Mouse (Mus musculus): ENCODE results near the gene Gm6871.
"Not testable (repeated sequence)": the region's sequence is repeated elsewhere in the genome, so short reads cannot be mapped to it uniquely, and the experiment has no call there.

Gene Gm6871

GRCm38 (mm10) chr7:41573562-41573961 lies at the start of gene Gm6871:
Gene Gm6871 (minus strand): TSS chr7:41573662.
- DNase-seq (ENCODE audit: low spot score in 2 of 2), result not testable (repeated sequence)

- DNase-seq (ENCODE audit: low spot score in 2 of 2), result not testable (repeated sequence)
These were observed 42.8 kb upstream of the Gm6871 start for GRCm38 (mm10) chr7:41616241-41616640.

DNA sequence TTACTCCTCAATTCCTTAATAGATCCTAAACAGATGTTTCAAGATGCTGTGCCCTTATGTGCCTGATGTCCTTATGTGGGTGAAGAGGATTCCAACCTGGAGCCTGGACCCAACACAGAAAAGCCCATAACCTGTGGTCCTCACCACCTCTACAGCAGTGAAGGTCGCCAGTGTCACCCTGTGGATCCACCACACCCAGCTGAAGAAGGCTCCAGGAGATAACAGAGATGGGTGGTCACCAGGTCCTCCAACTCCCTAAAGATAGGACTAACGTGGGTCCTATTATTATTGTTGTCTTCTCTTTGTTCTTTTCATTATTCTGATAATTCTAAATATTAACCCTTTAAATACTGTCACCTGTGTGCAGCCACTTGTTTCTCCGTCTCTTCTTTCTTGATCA lies 38.2 kb upstream of the Gm6871 start:
- no peak for DNase-seq (ENCODE audit: low spot score in 2 of 2)

DNA sequence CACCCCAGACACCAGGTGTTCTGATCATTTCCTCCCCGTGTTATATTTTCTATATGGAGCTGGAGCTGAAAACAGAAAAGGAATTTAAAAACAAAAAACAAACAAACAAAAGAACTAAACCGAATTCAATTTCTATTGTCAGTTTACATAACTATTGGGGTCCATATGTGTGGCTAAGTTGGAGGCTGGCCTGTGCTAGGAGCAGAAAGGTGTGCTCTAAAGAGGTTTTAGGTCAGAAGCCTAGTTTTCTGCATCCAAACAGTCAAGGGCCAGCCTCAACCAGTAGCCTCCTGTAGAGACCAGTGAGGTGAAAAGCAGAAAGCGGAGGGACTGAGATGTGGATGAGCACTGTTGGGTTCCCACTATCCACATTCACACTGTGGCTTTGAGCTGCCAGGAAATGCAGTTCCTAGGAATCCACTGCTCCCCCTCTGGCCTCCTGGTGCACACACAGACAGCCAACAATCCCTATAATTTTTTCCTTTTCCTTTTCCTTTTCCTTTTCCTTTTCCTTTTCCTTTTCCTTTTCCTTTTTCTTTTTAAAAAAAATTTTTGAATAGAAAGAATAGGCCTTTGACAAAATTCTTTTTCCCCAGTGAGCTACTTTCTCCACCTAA lies 26.6 kb upstream of the Gm6871 start:
- no peak for DNase-seq (ENCODE audit: low spot score in 2 of 2)

- peak; percentile 92 to 97 for DNase-seq (ENCODE audit: low spot score in 2 of 2)
These were observed 25.8 kb upstream of the Gm6871 start, which contains the start of gene 2610021A01Rik for GRCm38 (mm10) chr7:41599034-41599813. Gene 2610021A01Rik (plus strand): TSS chr7:41599230.

DNA sequence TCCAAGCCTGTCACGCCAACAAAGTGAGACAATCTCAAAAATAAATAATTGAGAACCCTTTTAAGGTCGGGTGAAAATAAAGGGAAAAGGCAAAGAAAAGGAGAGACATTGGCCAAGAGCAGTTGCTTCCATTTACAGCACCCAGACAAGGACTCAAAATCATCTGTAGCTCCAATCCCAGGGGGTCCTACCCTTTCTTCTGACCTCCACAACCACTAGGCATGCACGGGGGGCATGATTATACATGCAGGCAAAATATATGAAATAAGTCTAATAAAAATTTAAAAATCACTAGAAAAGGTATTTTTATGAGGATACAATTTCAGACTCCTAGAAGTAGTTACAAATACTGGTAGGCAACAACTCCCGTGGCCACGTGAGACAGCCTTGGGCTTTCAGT lies 25.2 kb upstream of the Gm6871 start:
- DNase-seq (ENCODE audit: low spot score in 2 of 2), result no peak

GRCm38 (mm10) chr7:41587831-41588230 lies 14.4 kb upstream of the Gm6871 start:
- not testable (repeated sequence) for DNase-seq (ENCODE audit: low spot score in 2 of 2)

- DNase-seq (ENCODE audit: low spot score in 2 of 2), result no peak
These were observed 8.6 kb upstream of the Gm6871 start for GRCm38 (mm10) chr7:41582028-41582427.

GRCm38 (mm10) chr7:41577956-41578355 lies 4.5 kb upstream of the Gm6871 start:
- no peak for DNase-seq (ENCODE audit: low spot score in 2 of 2)

- no peak for DNase-seq (ENCODE audit: low spot score in 2 of 2)
These were observed 12.8 kb downstream of the Gm6871 start for GRCm38 (mm10) chr7:41560681-41561080.

GRCm38 (mm10) chr7:41512672-41513071 lies 60.8 kb downstream of the Gm6871 start:
- no peak for DNase-seq (ENCODE audit: low spot score in 2 of 2)

GRCm38 (mm10) chr7:41512207-41512606 lies 61.3 kb downstream of the Gm6871 start:
- DNase-seq (ENCODE audit: low spot score in 2 of 2), result no peak

GRCm38 (mm10) chr7:41502402-41502801 lies 71.1 kb downstream of the Gm6871 start:
- DNase-seq (ENCODE audit: low spot score in 2 of 2), result no peak

GRCm38 (mm10) chr7:41500151-41500934 lies 73.1 kb downstream of the Gm6871 start:
- DNase-seq (ENCODE audit: low spot score in 2 of 2), result peak; percentile 74 to 82

DNA sequence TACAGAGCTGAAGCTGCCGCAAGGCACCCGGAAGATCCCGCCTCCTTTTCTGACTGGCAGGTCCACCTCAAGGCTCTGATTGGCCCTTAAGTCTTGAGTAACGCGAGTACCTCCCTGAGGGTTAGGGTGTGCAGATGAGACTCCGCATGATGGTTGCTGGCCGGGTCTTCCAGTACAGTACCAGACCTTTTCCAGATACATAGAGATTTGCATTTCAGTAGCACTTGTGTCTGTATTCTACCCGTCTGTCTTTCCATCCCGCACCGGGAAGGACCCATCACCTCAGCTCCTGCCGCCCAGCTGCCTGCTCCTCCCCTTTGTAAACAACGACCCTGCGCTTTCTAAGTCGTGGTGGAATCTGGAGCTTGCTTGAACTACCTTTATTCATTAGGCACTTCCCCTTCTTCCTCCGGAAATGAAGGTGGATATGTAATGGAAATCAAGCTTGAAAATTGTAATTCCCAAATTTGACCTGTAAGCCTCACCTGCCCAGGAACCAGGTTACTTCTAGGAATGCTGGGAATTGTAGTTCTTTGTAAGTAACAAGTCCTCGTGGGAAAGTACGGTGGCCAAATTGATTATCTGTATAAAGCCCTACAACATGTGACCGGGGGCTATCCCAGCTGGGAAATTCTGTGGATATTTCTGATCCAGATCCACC lies 73.9 kb downstream of the Gm6871 start, which contains the start of the genes Gm20449 and AW146154:
Gene Gm20449 (minus strand): TSS at position 29 of the 661 bp plus-strand sequence.
Gene AW146154 (minus strand): TSS at position 502 of the 661 bp plus-strand sequence.
- DNase-seq (ENCODE audit: low spot score in 2 of 2), result peak; percentile 100

DNA sequence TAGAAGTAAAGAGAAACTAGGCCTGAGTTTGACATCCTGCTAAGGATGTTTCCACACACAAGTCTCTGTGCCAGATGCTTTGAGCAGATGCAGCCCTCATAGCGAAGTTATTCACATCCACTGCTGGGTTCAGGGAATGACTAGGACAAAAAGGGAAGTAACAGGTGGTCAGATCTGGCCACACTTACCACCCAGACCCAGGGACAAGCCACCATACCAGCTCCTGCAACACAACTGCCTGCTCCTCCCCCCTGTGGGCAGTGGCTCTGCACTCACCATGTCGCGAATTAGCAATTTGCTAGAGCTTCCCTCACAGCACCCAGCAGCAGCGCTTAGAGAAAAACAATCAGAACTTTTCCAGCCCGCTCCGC lies 74.5 kb downstream of the Gm6871 start:
- DNase-seq (ENCODE audit: low spot score in 2 of 2), result not testable (repeated sequence)

DNA sequence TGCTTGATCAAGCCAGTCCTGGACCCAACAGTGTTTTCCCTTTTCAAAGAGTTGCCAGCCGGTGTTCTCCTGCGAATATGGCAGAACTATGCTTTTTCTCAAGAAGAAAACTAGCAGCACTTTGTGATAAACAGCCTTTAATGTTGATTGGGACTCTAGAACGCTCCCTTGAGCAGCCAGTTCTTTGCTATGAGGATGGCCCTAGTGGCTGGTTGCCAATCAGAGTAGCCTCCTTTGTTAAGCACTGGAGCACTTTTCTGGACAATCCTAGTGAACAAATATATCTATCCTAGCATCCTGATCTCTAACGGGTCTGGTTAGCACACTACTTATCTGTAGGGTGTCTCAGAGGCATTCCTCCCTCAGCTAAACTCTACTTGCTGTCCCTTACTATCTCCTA lies 75.0 kb downstream of the Gm6871 start:
- not testable (repeated sequence) for DNase-seq (ENCODE audit: low spot score in 2 of 2)

DNA sequence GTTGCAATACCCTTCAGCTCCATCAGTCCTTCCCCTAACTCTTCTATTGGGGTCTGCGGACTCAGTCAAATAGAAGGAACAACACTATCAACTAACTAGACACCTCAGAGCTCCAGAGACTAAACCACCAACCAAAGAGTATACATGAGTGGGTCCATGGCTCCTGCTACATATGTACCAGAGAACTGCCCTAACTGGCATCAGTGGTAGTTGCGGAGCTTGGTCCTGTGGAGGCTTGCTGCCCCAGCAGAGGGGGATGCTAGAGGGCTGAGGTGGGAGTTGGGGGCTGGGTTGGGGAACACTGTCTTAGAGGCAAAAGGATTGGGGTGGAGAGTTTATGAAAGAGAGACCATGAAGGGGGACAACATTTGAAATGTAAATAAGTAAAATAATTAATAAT lies 75.6 kb downstream of the Gm6871 start:
- DNase-seq (ENCODE audit: low spot score in 2 of 2), result no peak

All from right cerebral cortex, adult 2 months (tissue).